Mouse (Mus musculus): ENCODE data around the gene Nsf.

The Nsf gene

GRCm38 (mm10) chr11:103772505-103773386 lies 181.1 kb downstream of the Nsf start:
- DNase-seq (ENCODE audit: low read depth) = no peak
